Mouse (Mus musculus) limb, embryonic 15.5 days (tissue): ENCODE data around the gene Rexo5. TPM values are rescaled to one million over a fixed set of nuclear protein-coding genes. Genes with fewer than 3 reads are reported as not detected.

Experiments used
- ATAC-seq: fragments of 200-750 bp; cut with Nextera tagmentation; 2 replicates; pipeline ENCODE4 v1.8.0; 2017; ENCODE audit warnings: low read depth, moderate TSS enrichment; ENCODE audit not compliant: insufficient number of reproducible peaks, low FRiP score, low TSS enrichment
- H3K27ac ChIP-seq: fragments of 300-500 bp; sonication (generic); 2 replicates; pipeline ENCODE4 v1.5.1; 2015; ENCODE audit warnings: moderate library complexity, mild to moderate bottlenecking, inconsistent platforms
- H3K27me3 ChIP-seq: fragments of 300-500 bp; sonication (generic); 2 replicates; pipeline ENCODE4 v1.6.1; 2015; ENCODE audit warnings: inconsistent platforms
- H3K36me3 ChIP-seq: fragments of 300-500 bp; sonication (generic); 2 replicates; pipeline ENCODE4 v1.6.1; 2015; ENCODE audit warnings: inconsistent platforms
- H3K4me1 ChIP-seq: fragments of 300-500 bp; sonication (generic); 2 replicates; pipeline ENCODE4 v1.6.1; 2015; ENCODE audit warnings: inconsistent platforms
- H3K4me2 ChIP-seq: fragments of 300-500 bp; sonication (generic); 2 replicates; pipeline ENCODE4 v1.6.1; 2015; ENCODE audit warnings: mild to moderate bottlenecking, inconsistent platforms
- H3K4me3 ChIP-seq: fragments of 300-500 bp; sonication (generic); 2 replicates; pipeline ENCODE4 v1.5.1; 2015; ENCODE audit warnings: mild to moderate bottlenecking, inconsistent platforms
- H3K9ac ChIP-seq: fragments of 300-500 bp; sonication (generic); 2 replicates; pipeline ENCODE4 v1.6.1; 2015; ENCODE audit warnings: inconsistent platforms
- H3K9me3 ChIP-seq: fragments of 300-500 bp; sonication (generic); 2 replicates; pipeline ENCODE4 v1.6.1; 2016; ENCODE audit warnings: inconsistent platforms
- WGBS: fragments of 180-500 bp; shearing (Covaris S2); methylation state at CpG from one replicate; pipeline ENCODE4 v1.1.7; 2015; 5-methylcytosine and 5-hydroxymethylcytosine counted together
- polyA plus RNA-seq: library from polyadenylated mRNA; unstranded; fragments of >200 nt; fragmentation: Nextera tagmentation; extraction: Ambion mirVana; gene quantifications from 2 replicates; pipeline ENCODE4 v1.2.1, GENCODE M21; 2015

Gene Rexo5
- polyA plus RNA-seq, 1 experiment from 2014 or later, result 19.4 TPM

- H3K9me3 ChIP-seq, result no peaks in the 10 kb centered on the region
- WGBS, result 36% methylated on average over 1 of the region's 1 CpGs
- peak overlapping the region; percentile 82 for H3K27ac ChIP-seq
- H3K36me3 ChIP-seq, result peaks cover 30% of the 10 kb centered on the region
- H3K27me3 ChIP-seq, result no peaks in the 10 kb centered on the region
- H3K4me1 ChIP-seq, result peaks cover 7% of the 10 kb centered on the region; the same call in 1 of the 2 replicates
- H3K9ac ChIP-seq, result no peak overlapping the region
- no peak for ATAC-seq
- no peak overlapping the region for H3K4me2 ChIP-seq
- no peak overlapping the region for H3K4me3 ChIP-seq
These were observed 68.4 kb downstream of the Rexo5 start for GRCm38 (mm10) chr7:119862167-119862566.

GRCm38 (mm10) chr7:119864500-119864899 lies 70.7 kb downstream of the Rexo5 start:
- Histone ChIP-seq H3K27ac (no peak overlapping the region), H3K4me3 (no peak overlapping the region), H3K36me3 (peaks cover 11% of the 10 kb centered on the region), H3K27me3 (no peaks in the 10 kb centered on the region), H3K4me2 (no peak overlapping the region), H3K4me1 (peaks cover 7% of the 10 kb centered on the region; the same call in 1 of the 2 replicates), H3K9ac (no peak overlapping the region), H3K9me3 (no peaks in the 10 kb centered on the region)
- no peak for ATAC-seq
- 89% methylated on average over 5 of the region's 5 CpGs for WGBS

GRCm38 (mm10) chr7:119866136-119866535 lies 72.3 kb downstream of the Rexo5 start:
- Histone ChIP-seq H3K4me2 (no peak overlapping the region), H3K4me1 (peaks cover 7% of the 10 kb centered on the region; the same call in 1 of the 2 replicates), H3K4me3 (no peak overlapping the region), H3K36me3 (peaks cover 12% of the 10 kb centered on the region), H3K9me3 (no peaks in the 10 kb centered on the region), H3K9ac (no peak overlapping the region), H3K27ac (no peak overlapping the region), H3K27me3 (no peaks in the 10 kb centered on the region)
- WGBS, result 55% methylated on average over 1 of the region's 1 CpGs
- ATAC-seq, result no peak

GRCm38 (mm10) chr7:119872204-119872603 lies 78.4 kb downstream of the Rexo5 start:
- no peak overlapping the region for H3K4me3 ChIP-seq
- no peak for ATAC-seq
- H3K4me2 ChIP-seq, result no peak overlapping the region
- no peaks in the 10 kb centered on the region for H3K27me3 ChIP-seq
- H3K9me3 ChIP-seq, result no peaks in the 10 kb centered on the region
- no peak overlapping the region for H3K27ac ChIP-seq
- WGBS, result 82% methylated on average over 4 of the region's 4 CpGs
- 0 out of 2 replicates have a peak, but pooled peaks cover 2% of the 10 kb centered on the region for H3K4me1 ChIP-seq
- no peak overlapping the region for H3K9ac ChIP-seq
- H3K36me3 ChIP-seq, result 0 out of 2 replicates have a peak, but pooled peaks cover 6% of the 10 kb centered on the region

- Histone ChIP-seq H3K27me3 (no peaks in the 10 kb centered on the region), H3K27ac (no peak overlapping the region), H3K36me3 (0 out of 2 replicates have a peak, but pooled peaks cover 2% of the 10 kb centered on the region), H3K9me3 (no peaks in the 10 kb centered on the region), H3K4me2 (no peak overlapping the region), H3K4me3 (no peak overlapping the region), H3K9ac (no peak overlapping the region), H3K4me1 (0 out of 2 replicates have a peak, but pooled peaks cover 2% of the 10 kb centered on the region)
- ATAC-seq, result no peak
- WGBS, result 58% methylated on average over 2 of the region's 2 CpGs
These were observed 79.2 kb downstream of the Rexo5 start for GRCm38 (mm10) chr7:119873050-119873449.

- 0 out of 2 replicates have a peak, but pooled peaks cover 2% of the 10 kb centered on the region for H3K4me1 ChIP-seq
- no peak overlapping the region for H3K27ac ChIP-seq
- 63% methylated on average over 3 of the region's 3 CpGs for WGBS
- H3K27me3 ChIP-seq, result no peaks in the 10 kb centered on the region
- no peak for ATAC-seq
- H3K36me3 ChIP-seq, result peaks cover 6% of the 10 kb centered on the region; the same call in 1 of the 2 replicates
- H3K9me3 ChIP-seq, result no peaks in the 10 kb centered on the region
- H3K4me3 ChIP-seq, result no peak overlapping the region
- no peak overlapping the region for H3K9ac ChIP-seq
- no peak overlapping the region for H3K4me2 ChIP-seq
These were observed 82.1 kb downstream of the Rexo5 start for GRCm38 (mm10) chr7:119875776-119876440.

GRCm38 (mm10) chr7:119879171-119879570 lies 85.4 kb downstream of the Rexo5 start:
- ATAC-seq, result no peak
- H3K27me3 ChIP-seq, result no peaks in the 10 kb centered on the region
- no peak overlapping the region for H3K27ac ChIP-seq
- H3K4me3 ChIP-seq, result no peak overlapping the region
- H3K9me3 ChIP-seq, result no peaks in the 10 kb centered on the region
- H3K36me3 ChIP-seq, result peaks cover 6% of the 10 kb centered on the region; the same call in 1 of the 2 replicates
- 0 out of 2 replicates have a peak, but pooled peaks cover 2% of the 10 kb centered on the region for H3K4me1 ChIP-seq
- WGBS, result 88% methylated on average over 4 of the region's 4 CpGs
- H3K9ac ChIP-seq, result no peak overlapping the region
- H3K4me2 ChIP-seq, result no peak overlapping the region

GRCm38 (mm10) chr7:119880345-119880744 lies 86.5 kb downstream of the Rexo5 start:
- no peak for ATAC-seq
- no peaks in the 10 kb centered on the region for H3K27me3 ChIP-seq
- WGBS, result 84% methylated on average over 5 of the region's 5 CpGs
- H3K4me3 ChIP-seq, result no peak overlapping the region
- H3K4me1 ChIP-seq, result 0 out of 2 replicates have a peak, but pooled peaks cover 2% of the 10 kb centered on the region
- H3K27ac ChIP-seq, result no peak overlapping the region
- H3K4me2 ChIP-seq, result no peak overlapping the region
- H3K9me3 ChIP-seq, result no peaks in the 10 kb centered on the region
- H3K36me3 ChIP-seq, result peaks cover 6% of the 10 kb centered on the region; the same call in 1 of the 2 replicates
- no peak overlapping the region for H3K9ac ChIP-seq

GRCm38 (mm10) chr7:119881229-119881628 lies 87.4 kb downstream of the Rexo5 start:
- 96% methylated on average over 2 of the region's 2 CpGs for WGBS

GRCm38 (mm10) chr7:119887887-119888286 lies 94.1 kb downstream of the Rexo5 start:
- WGBS, result 88% methylated on average over 4 of the region's 4 CpGs
- ATAC-seq, result no peak

More at GRCm38 (mm10) chr7:119881229-119881628, 87.4 kb downstream of the Rexo5 start:
- Histone ChIP-seq H3K4me3 (no peak overlapping the region), H3K9ac (no peak overlapping the region), H3K9me3 (no peaks in the 10 kb centered on the region), H3K36me3 (peaks cover 6% of the 10 kb centered on the region; the same call in 1 of the 2 replicates), H3K4me2 (no peak overlapping the region), H3K27ac (no peak overlapping the region), H3K27me3 (no peaks in the 10 kb centered on the region), H3K4me1 (no peaks in the 10 kb centered on the region)
- no peak for ATAC-seq

GRCm38 (mm10) chr7:119892198-119892597 lies 98.4 kb downstream of the Rexo5 start:
- H3K9me3 ChIP-seq, result no peaks in the 10 kb centered on the region
- H3K9ac ChIP-seq, result no peak overlapping the region
- H3K36me3 ChIP-seq, result no peaks in the 10 kb centered on the region
- no peak overlapping the region for H3K27ac ChIP-seq
- H3K4me3 ChIP-seq, result no peak overlapping the region
- no peaks in the 10 kb centered on the region for H3K27me3 ChIP-seq
- no peak for ATAC-seq
- 79% methylated on average over 1 of the region's 1 CpGs for WGBS
- peaks cover 14% of the 10 kb centered on the region; the same call in 1 of the 2 replicates for H3K4me1 ChIP-seq
- H3K4me2 ChIP-seq, result no peak overlapping the region

More at GRCm38 (mm10) chr7:119887887-119888286, 94.1 kb downstream of the Rexo5 start:
- Histone ChIP-seq H3K4me1 (no peaks in the 10 kb centered on the region), H3K27me3 (no peaks in the 10 kb centered on the region), H3K36me3 (no peaks in the 10 kb centered on the region), H3K27ac (no peak overlapping the region), H3K9me3 (no peaks in the 10 kb centered on the region), H3K4me3 (no peak overlapping the region), H3K9ac (no peak overlapping the region), H3K4me2 (no peak overlapping the region)

- Histone ChIP-seq H3K27ac (no peak overlapping the region), H3K9me3 (no peaks in the 10 kb centered on the region), H3K9ac (no peak overlapping the region), H3K27me3 (no peaks in the 10 kb centered on the region), H3K36me3 (no peaks in the 10 kb centered on the region), H3K4me1 (peaks cover 14% of the 10 kb centered on the region; the same call in 1 of the 2 replicates), H3K4me3 (no peak overlapping the region), H3K4me2 (no peak overlapping the region)
- WGBS, result 90% methylated on average over 4 of the region's 4 CpGs
- no peak for ATAC-seq
These were observed 98.9 kb downstream of the Rexo5 start for GRCm38 (mm10) chr7:119892742-119893141.
